Mouse (Mus musculus) frontal cortex, adult 2 months (tissue): ENCODE measurements around the gene Apom. TPM values are rescaled to one million over a fixed set of nuclear protein-coding genes. Genes with fewer than 3 reads are reported as not detected.

Experiments
- DNase-seq, 2 experiments: peaks; one replicate each; pipeline ENCODE4 v3.0.0; 2022; ENCODE audit warnings: low spot score in 1 of 2; ENCODE audit errors: extremely low spot score in 1 of 2
- polyA plus RNA-seq: library from polyadenylated mRNA; depleted of rRNA; stranded (reverse); fragments of >200 nt; gene quantifications from 2 replicates; pipeline ENCODE4 v1.2.3, GENCODE M21; 2012

The Apom gene
- polyA plus RNA-seq, 1 experiment: 0.40 TPM

DNA sequence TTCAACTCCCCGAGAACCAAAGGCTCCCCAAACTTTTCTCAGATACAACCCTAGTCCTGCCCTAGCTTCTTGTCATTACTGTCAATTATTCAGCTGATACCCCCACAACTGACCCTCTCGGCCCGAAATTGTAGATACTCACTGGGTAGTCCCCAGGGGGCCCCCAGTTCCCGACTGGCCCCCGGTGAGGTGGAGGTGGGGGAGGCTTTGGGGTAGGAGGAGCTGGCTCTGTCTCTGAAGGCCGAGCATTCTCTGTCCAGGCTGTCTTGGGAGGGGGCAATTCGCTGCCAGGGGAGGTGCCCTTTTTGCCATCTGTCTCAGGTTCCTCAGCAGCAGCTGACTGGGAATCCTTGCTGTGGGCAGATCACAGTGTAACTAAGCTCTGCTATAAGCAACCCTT, 27.8 kb upstream of the Apom start:
- DNase-seq: no peak

DNA sequence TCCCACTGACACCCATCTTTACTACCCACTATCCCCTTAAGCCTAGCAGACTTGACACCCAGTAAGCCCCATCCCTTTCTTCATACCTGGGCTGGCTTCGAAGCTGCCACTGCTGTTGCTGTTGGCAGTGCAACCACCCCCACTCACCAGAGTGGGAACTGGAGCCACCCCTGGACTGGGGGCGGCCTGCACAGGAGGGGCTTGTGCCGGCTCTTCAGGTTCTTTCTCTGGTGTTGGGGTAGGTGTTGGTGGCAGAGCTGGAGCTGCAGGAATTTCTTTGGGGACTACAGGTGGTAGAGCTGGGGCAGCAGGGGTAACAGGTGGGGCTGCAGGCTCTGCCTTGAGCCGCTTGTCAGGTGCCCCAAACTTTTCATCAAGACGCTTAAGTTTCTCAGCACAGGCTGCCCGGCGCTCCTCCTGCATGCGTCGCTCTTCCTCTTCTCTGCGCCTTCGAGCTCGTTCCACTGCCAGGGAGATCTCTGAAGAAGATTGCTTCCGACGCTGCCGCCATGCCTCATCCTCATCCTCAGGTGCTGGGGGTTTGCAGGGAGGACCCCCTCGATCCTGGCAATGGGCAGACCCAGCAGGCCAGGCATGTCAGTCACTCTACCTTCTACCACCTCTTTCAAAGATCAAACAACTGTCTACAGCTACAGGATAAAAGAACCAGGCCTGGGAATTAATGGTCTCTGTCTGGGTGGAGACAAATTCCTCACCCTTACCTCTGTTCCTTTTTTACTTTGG, 27.2 kb upstream of the Apom start:
- DNase-seq: no peak

DNA sequence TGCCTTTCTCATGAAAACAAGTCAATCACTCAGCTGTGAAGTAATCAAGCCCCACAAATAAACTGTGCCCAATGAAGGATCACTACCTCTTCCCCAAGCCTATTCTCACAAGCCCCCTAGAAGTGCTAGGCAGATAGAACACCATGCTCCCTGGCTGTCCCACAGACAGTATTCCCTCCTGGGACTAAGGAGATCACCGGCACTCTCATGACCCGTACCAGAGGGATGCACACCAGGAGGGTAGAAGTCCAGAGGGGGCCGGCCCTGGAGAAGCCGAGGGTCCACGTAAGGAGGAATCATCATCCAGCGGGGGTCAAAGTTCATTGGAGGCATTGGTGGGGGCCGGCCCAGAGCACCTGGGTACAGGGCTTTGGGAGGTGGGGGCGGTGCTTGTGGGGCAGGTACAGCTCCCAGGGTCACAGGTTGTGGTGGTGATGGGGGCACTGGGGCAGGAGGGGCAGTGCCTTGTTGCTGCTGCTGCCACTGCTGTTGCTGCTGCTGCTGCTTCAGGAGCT, 25.9 kb upstream of the Apom start:
- no peak for DNase-seq

DNA sequence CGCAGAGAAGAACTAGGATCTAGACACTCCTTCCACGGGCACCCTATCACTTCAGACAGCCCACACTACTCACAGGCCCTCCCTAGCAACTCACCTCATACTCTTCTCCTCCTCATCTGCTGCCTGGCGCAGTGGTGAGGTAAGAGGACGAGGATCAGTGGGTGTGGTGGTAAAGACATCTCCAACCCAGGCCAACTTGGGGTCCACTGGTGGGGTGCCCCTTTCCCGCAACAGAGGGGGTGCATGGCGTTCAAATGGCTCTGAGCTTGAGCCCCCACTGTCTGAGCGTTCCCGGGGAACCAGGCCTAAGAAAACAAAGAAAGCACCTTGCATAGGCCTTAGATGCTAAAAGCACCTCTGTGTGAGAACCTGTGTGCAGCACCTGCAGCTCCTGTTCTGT, 25.4 kb upstream of the Apom start:
- DNase-seq: no peak

DNA sequence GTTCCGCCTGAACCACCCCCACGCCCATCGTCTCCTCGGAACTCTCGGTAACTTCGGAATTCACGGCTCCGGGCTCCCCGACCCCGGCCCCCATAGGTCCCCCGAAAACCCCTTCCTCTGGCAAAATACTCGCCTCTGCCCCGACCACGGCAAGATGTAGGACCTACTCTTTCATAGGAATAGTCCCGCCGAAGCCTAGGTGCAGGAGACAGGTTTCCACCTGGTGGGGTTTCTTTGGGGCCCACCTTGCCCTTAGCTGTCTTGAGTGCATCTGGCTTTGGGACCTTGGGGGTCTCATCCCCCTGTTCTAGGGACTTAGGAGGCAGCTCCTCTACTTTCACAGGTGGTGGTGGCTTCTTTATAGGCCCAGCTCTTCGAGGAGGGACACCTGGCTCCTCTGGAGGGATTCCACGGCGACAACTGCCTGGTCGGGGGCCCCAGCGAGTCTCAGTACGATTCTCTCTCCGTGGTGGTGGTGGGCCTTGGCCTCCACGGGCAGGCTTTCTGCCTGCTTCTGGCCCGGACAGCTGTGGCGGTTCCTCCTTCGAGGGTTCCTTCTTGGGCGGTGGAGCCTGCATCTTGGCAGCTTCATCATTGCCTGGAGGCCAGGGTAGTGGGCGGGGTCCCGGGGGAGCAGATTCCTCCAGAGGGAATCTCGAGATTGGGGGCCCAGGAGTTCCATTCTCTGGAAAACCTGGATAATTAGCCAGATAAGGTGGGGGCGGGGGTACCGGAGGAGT, 24.8 kb upstream of the Apom start:
- DNase-seq: no peak

DNA sequence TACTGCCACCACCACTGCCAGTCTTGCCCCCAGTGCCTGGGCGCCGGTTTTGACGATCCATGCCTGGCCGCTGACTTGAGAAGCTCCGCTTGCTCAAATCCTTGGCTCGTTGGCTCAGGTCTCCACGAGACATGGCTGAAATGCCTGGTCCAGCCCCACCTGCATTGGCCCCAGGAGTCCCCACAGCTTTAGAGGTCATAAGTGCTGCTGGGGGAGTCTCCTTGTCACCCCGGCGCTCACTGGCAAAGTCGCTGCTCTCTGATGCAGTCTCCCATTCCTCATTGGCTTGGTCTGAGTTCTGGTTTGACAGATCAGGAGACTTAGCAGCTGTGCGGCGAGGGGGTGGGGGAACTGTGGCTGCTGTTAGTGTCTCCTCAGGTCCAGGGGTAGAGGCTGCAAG, 23.6 kb upstream of the Apom start:
- no peak for DNase-seq

DNA sequence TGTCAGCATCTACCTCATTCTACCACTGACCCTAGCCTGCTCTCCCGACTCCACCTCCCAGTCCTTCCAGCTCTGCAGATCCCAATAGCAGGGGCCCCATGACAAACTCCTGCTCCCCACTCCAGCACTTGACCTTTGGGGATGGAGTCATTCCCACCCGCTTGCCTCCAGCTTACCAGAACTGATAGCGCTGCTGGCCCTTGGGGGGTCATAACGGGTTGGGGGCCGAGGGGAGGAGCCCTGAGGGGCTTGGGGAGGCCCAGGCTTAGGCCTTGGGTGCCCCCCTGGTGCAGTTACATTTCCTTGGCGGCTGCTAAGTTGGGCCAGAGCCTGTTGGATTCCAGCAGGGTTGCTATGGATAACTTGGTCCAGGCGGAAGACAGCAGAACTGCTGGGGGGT, 22.8 kb upstream of the Apom start:
- no peak for DNase-seq

DNA sequence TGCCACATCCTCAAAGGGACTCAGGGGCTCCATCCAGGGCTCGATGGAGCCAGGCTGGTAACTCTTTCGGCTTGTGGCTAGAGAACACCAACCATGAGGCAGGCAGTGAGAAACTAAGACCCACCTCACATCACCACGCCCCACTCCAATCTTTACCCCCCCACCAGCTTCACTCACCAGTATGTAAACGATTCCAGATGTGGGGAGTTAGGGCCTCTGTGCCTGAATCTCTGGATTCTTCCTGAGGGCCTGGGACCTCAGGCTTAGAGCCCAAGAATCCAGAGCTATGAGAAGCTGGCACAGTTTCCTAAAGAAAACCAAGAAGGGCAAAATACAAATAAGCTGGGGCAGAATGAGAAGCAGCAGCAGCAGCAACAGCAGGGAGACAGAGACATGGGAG, 22.1 kb upstream of the Apom start:
- DNase-seq: no peak

DNA sequence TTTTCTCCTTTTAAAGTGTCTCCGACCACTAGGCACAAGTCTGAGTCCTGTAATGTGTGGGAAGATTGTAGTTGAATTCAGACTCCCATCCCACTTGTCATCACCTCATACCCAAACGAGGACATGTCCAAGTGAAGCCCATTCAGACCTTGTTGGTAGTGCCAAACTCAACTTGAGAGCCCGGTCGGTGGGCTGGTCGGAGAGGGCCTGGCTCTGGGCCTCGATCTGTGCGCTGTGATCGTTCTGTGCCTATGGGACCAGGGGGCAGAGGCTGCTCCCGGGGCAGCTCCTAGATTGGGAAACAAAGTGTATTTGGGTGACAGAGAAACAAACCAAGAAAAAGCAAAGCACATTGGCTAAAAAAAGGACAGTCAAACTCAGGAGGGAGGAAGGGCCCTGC, 21.2 kb upstream of the Apom start:
- DNase-seq: no peak

DNA sequence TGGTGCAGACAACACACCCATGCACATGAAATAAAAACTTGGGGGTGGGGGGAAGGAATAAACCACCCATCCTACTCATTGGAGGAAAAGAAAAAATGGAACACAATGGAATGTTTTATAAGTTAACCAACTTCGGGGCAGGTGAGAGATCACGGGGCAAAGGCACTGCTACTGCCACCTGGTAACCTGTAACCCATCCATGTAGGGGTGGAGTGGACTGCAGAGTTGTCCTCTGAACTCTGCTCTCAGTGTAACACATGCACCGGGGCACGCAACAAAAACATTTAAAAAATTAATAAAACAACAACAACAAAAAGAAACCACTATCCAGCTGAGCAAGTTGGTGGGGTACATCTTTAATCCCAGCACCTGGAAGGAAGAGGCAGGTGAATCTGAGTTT, 20.3 kb upstream of the Apom start:
- DNase-seq: no peak

DNA sequence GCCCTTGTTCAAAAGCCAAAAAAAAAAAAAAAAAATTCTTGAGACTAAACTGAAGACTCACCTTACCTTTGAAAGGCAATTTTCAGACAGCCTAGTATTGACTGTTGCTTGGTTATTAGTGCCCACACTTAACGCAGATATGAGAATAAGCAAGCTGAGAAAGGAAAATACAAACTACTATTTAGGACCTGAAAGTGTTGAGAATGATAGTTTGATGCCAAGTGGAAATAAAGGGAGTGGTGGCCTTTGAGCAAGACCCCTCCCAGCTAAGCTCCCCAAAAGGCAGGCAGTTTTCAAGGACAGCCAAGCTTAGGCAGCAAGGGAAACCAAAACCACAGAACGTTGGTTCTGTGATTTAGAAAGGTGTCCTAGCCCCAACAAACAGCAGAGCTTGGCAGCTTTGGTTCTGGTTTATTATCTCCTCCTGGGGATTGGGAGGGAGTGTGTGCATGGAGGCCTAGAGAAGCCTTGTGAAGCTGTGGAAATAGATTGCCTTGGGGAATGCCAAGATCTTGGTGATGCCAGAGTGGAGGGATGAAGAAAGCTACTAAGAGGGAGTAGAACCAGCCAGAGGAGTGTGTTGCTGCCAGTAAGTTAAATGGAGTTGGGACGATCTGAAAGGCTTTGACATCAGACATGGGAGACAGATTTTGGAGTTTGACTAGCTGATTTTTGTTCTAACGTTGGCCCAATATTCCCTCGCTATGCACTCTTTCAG, 16.2 kb upstream of the Apom start:
- no peak for DNase-seq

DNA sequence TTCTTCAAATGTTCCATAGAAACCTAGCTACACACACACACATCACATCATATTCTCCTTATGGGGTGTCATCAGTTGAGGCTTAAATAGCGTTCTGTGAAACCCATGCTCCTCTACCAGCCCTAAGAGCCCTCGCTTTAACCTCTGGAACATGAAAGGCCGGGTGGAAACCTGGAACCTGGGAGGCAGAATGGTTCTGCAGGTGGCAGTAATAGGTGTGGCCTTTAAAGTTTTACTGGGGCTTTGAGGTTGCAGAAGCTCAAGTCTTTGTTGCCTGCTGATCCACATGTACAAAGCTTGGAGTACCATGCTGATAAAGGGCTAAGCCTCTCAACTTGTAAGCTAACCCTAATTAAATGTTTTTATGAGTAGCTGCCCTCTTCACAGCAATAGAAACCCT, 15.5 kb upstream of the Apom start:
- DNase-seq: no peak

DNA sequence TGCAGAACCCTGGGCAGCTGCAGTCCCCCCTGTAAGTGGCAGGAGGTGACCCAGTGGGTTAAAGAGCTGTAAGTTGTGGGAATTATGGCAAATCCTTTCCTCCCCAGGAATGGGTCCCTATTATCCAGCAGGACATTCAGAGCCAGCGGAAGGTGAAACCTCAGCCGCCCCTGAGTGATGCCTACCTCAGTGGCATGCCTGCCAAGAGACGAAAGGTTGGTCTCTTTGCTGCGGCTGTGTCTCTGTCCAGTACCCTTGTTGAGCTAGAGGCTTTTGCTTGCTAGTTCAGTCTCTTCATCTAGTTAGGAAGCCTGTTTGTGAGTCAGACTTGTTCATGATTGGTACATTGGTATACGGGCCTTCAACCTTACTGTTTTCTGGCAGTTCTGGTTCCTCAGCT, 14.3 kb upstream of the Apom start:
- no peak for DNase-seq

DNA sequence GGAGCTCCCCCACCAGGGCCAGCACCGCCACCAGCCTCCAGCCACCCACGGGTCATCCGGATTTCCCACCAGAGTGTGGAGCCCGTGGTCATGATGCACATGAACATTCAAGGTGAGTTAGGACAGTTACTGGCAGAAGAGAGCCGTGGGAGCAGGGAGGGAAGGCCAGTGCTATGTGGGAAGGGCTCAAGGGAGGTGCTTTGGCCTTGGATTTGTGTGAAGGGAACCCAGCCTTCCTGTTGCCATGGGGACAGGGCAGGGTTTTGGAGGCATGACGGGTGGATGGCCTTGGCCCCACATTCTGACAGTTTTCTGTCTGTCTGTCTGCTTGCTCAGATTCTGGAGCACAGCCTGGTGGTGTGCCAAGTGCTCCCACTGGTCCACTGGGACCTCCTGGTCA, 10.1 kb upstream of the Apom start:
- DNase-seq: no peak

DNA sequence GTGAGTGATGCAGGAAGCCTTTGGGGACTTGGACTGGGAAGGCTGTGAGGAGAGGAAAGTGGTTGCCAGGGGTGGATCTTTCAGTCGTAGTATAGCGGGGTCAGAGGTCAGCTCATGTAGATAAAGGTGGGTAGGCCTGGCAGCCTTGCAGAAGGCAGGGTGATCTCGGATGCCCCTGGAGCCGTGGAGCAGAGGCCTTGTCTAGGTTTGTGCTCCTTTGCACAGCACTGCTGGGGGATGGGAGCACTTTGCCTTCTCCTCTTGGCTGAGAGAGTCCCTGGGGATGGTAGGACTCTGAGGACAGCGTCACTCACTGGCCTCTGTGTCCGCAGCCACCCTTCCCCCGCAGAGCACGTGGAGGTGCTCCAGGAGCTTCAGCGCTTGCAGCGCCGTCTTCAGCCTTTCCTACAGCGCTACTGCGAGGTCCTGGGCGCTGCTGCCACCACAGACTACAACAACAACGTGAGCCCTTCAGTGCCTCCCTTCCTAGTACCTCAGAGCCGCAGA, 8.7 kb upstream of the Apom start:
- DNase-seq: no peak

DNA sequence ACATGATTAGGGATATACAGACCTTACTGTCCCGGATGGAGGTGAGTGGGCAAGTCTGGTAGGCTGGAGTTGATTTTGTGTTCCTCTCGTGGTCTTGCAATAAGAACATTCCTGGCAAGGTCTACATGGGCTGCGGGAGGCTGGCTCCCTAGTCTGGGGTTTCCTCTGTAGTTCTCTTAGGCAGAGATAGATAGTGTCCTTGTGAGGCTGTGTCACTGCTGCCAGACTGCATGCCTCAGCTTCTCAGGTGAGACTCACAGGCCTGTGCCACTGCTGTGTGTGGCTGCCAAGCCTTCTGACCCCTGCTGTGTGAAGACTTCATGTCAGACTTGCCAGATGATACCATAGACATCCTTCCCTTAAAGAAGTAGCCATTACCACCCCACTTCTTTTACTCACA, 7.4 kb upstream of the Apom start:
- no peak for DNase-seq

DNA sequence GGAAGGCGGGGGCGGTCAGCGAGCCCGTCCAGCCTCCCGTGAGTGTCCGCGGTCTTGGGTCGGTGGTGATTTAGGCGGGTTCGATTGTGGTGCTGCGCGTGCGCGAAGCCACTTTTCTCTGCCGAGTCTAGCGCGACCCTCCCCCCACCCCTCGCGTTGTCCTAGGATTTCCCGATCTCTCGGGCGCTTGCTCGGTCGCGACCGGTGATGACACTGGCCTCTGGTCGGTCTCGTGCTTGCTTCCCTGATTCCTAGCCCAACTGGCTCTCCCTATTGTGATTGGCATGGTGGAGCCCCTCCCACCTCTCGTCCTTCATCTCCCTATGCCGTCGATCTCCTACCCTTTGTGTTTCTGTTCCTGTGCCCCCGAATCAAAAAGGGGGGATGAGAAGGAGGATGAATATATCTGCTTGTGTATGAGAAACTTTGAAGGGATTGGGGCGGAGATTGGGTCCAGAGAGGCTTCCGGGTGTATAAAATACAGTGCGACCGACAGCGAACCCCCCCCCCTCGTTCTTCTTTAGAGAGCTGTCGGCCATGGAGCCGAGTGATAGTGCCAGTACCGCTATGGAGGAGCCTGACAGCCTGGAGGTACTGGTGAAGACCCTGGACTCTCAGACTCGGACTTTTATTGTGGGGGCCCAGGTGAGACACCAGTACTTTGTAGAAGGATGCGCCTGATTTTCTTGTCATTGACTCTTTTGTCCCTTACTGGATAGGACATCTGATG, 3.9 kb upstream of the Apom start:
- peak in 1 of 2 experiments; percentile 41 for DNase-seq

DNA sequence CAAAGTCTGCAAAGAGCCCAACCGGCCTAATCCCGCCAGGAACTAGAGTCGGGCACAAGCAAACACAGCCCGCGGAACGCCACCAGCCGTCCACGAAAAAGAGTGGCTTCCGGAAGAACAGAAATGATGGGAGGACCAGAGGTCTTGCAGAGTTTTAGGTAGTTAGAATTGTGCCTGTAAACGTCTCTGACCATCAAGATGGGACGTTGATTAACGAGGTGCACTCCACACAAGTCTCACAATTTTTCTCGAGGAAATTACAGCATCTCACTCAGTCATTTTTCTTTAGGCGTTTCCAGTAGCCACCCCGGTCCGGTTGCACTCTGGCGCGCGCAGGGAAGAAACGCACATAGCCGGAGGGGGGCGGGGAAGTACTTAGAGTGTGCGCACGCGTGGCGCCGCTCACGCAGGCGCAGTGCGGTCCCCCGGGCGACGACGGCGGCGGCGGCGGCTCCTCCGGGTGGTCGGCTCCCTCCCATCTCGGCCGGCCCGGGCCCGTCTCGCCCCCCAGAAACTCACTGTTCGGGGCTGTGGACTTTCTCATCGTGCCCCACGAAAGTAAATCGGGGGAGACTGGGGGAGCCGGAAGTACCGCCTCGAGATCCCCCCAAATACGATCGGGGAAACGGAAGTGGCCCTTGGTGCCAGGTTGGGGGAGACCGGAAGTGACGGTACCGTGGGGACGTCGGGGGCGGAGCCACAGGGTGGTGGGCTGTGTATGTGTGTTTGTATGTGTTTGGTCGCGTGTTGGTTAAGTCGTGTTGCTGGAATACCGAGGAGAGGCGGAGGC, 3.1 kb upstream of the Apom start, which contains the start of gene Bag6:
Gene Bag6 (plus strand): TSS at position 378 of the 790 bp plus-strand sequence.
- DNase-seq: peak; percentile 84 to 94

DNA sequence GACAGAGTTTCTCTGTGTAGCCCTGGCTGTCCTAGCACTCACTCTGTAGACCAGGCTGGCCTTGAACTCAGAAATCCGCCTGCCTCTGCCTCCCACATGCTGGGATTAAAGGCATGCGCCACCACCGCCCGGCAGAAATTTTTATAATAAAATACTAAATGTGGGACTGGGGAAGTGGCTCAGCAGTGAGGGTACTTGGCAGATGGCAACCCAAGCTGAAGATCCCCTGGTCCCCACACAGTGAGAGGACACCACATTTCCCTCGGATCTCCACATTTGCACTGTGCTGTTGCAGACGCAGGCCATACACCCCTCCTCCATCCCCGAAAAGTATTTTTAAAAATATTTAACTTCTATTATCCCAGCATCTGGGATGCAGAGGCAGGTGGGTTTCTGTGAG, 1.7 kb upstream of the Apom start:
- no peak for DNase-seq

DNA sequence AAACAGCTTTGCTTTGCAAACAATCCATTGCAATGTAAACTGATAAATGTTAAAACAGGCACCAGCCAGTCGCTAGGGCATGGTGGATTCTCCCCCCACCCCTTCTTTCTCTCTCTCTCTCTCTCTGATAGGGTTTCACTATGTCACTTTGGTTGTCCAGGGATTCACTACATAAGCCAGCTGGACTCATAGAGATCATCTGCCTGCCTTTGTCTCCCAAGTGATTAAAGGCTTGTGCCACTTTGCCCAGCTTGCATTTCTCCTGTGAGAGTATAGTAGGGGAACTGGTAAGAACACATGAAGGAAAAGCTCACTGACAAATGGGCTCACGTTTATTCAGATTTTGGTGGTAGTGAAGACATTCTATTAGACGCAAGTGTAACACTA, 317 bp upstream of the Apom start:
- DNase-seq: no peak
